11 mouse cellular contexts compared by ENCODE assay signal in genomic region chr11:98360866-98361521, GRCm38 (mm10). TPM values are rescaled to one million over a fixed set of nuclear protein-coding genes. Genes with fewer than 3 reads are reported as not detected.
DNase-seq lines count a peak whose midpoint lies in the region; ATAC-seq lines count a peak whose summit lies in the region.
"Had no signal": no experiment of that assay in that cellular context is flagged by ENCODE, and none has a peak within 500 bp of the region (broad histone marks: within the 10 kb centered on the region; RNA-seq: fewer than 3 reads in every experiment).

No protein-coding gene starts in this region.

- peak overlapping the region; percentile 35; the same call in 1 of the 2 replicates for H3K27ac ChIP-seq in heart, embryonic 15.5 days
- H3K27ac ChIP-seq in hindbrain, embryonic 14.5 days = peak overlapping the region; percentile 64
- peak overlapping the region; percentile 4 for H3K27ac ChIP-seq in midbrain, embryonic 15.5 days
- H3K27ac ChIP-seq: embryonic facial prominence, embryonic 15.5 days; limb, embryonic 12.5 days had no signal

- 68% methylated on average over 9 of the region's 9 CpGs for WGBS in heart, embryonic 15.5 days
- WGBS in hindbrain, embryonic 14.5 days = 13% methylated on average over 9 of the region's 9 CpGs
- 29% methylated on average over 9 of the region's 9 CpGs for WGBS in midbrain, embryonic 15.5 days

- H3K4me2 ChIP-seq in heart, embryonic 15.5 days = 0 out of 2 replicates have a peak overlapping the region, but pooled peaks have one; percentile 13
- peak overlapping the region; percentile 16; the same call in 1 of the 2 replicates for H3K4me2 ChIP-seq in hindbrain, embryonic 14.5 days (replicated peaks)
- H3K4me2 ChIP-seq in midbrain, embryonic 15.5 days = no peak overlapping the region
- H3K4me2 ChIP-seq: embryonic facial prominence, embryonic 15.5 days; limb, embryonic 12.5 days had no signal

- H3K9ac ChIP-seq in heart, embryonic 15.5 days = no peak overlapping the region
- peak overlapping the region; percentile 24; the same call in 1 of the 2 replicates for H3K9ac ChIP-seq in hindbrain, embryonic 14.5 days
- no peak overlapping the region for H3K9ac ChIP-seq in midbrain, embryonic 15.5 days
- H3K9ac ChIP-seq: embryonic facial prominence, embryonic 15.5 days; limb, embryonic 12.5 days had no signal

- no peak for DNase-seq in heart, adult 9 months (ENCODE audit: low spot score in 2 of 2)
- no peak for DNase-seq in hindbrain, embryonic 14.5 days (ENCODE audit: low spot score)
- DNase-seq in T-cell, adult 2 months (ENCODE audit: low spot score) = no peak
- DNase-seq in gastrocnemius, postnatal 36 days = no peak
- DNase-seq in left cerebral cortex, adult 9 months (ENCODE audit: low spot score in 2 of 2) = no peak

- H3K27me3 ChIP-seq in heart, embryonic 15.5 days = no peaks in the 10 kb centered on the region
- no peaks in the 10 kb centered on the region for H3K27me3 ChIP-seq in hindbrain, embryonic 14.5 days (ENCODE audit: control insufficient read depth, insufficient read depth, low read length)
- H3K27me3 ChIP-seq in midbrain, embryonic 15.5 days (replicated peaks) = peaks cover 7% of the 10 kb centered on the region; the same call in 1 of the 2 replicates
- H3K27me3 ChIP-seq: embryonic facial prominence, embryonic 15.5 days; limb, embryonic 12.5 days had no signal

- ATAC-seq in heart, embryonic 15.5 days (replicated peaks; ENCODE audit: insufficient number of reproducible peaks, insufficient read depth, low FRiP score, low read depth) = no peak
- peak; percentile 40 for ATAC-seq in common myeloid progenitor, adult 5-6 weeks (replicated peaks; ENCODE audit: low read depth, poor library complexity, severe bottlenecking)
- ATAC-seq in hindbrain, embryonic 14.5 days (ENCODE audit: low FRiP score) = 0 out of 2 replicates have a peak, but pooled peaks have one; percentile 11
- no peak for ATAC-seq in midbrain, embryonic 15.5 days (replicated peaks)

- no peaks in the 10 kb centered on the region for H3K36me3 ChIP-seq in heart, embryonic 15.5 days
- H3K36me3 ChIP-seq in hindbrain, embryonic 14.5 days (replicated peaks; ENCODE audit: control insufficient read depth, insufficient read depth) = no peaks in the 10 kb centered on the region
- no peaks in the 10 kb centered on the region for H3K36me3 ChIP-seq in midbrain, embryonic 15.5 days (replicated peaks)
- H3K36me3 ChIP-seq: embryonic facial prominence, embryonic 15.5 days had no signal

- H3K9me3 ChIP-seq in heart, embryonic 15.5 days (replicated peaks) = no peaks in the 10 kb centered on the region
- H3K9me3 ChIP-seq in hindbrain, embryonic 14.5 days (ENCODE audit: control insufficient read depth, low read length) = no peaks in the 10 kb centered on the region
- no peaks in the 10 kb centered on the region for H3K9me3 ChIP-seq in midbrain, embryonic 15.5 days
- H3K9me3 ChIP-seq: embryonic facial prominence, embryonic 15.5 days; limb, embryonic 12.5 days had no signal

- H3K4me1 ChIP-seq in heart, embryonic 15.5 days (replicated peaks) = peaks cover 59% of the 10 kb centered on the region
- H3K4me1 ChIP-seq in hindbrain, embryonic 14.5 days (replicated peaks; ENCODE audit: control insufficient read depth, insufficient read depth, low read length) = peaks cover 30% of the 10 kb centered on the region
- peaks cover 42% of the 10 kb centered on the region for H3K4me1 ChIP-seq in midbrain, embryonic 15.5 days

- intact Hi-C loops in gastrocnemius, postnatal 36 days (cut with DNase I) = no loop called here

- H3K4me3 ChIP-seq in heart, embryonic 15.5 days = no peak overlapping the region
- H3K4me3 ChIP-seq in hindbrain, embryonic 14.5 days (replicated peaks; ENCODE audit: low read length) = no peak overlapping the region
- H3K4me3 ChIP-seq in midbrain, embryonic 15.5 days = no peak overlapping the region
- H3K4me3 ChIP-seq: embryonic facial prominence, embryonic 15.5 days; limb, embryonic 12.5 days had no signal

RNA-seq across cellular contexts. Expression of gene Stard3, which starts 2.8 kb away (rescaled TPM):
- 33.9 and 40.5 TPM in 2 replicates for polyA plus RNA-seq in heart, embryonic 15.5 days (2015; fragmentation: Nextera tagmentation; extraction: Ambion mirVana)
- total RNA-seq in common myeloid progenitor, adult 5-6 weeks (2017) = 10.2 and 14.2 TPM in 2 replicates
- 33.9 and 36.8 TPM in 2 replicates for polyA plus RNA-seq in hindbrain, embryonic 14.5 days (2014; fragmentation: Nextera tagmentation; extraction: Ambion mirVana)
- 38.2 and 44.6 TPM in 2 replicates for polyA plus RNA-seq in midbrain, embryonic 15.5 days (2015; fragmentation: Nextera tagmentation; extraction: Ambion mirVana)
- total RNA-seq in gastrocnemius, postnatal 36 days (2021) = 10 to 100 TPM; 10.3 to 14.7 TPM

RNA-seq across cellular contexts. Expression of gene Ppp1r1b, which starts 12.8 kb away (rescaled TPM):
- 60.9 and 62.5 TPM in 2 replicates for polyA plus RNA-seq in heart, embryonic 15.5 days (2015; fragmentation: Nextera tagmentation; extraction: Ambion mirVana)
- not detected in 2 replicates for total RNA-seq in common myeloid progenitor, adult 5-6 weeks (2017)
- 3.0 and 3.3 TPM in 2 replicates for polyA plus RNA-seq in hindbrain, embryonic 14.5 days (2014; fragmentation: Nextera tagmentation; extraction: Ambion mirVana)
- polyA plus RNA-seq in midbrain, embryonic 15.5 days (2015; fragmentation: Nextera tagmentation; extraction: Ambion mirVana) = 2.0 and 4.0 TPM in 2 replicates
- total RNA-seq in gastrocnemius, postnatal 36 days (2021) = not detected

RNA-seq across cellular contexts. Expression of gene Tcap, which starts 22.6 kb away (rescaled TPM):
- polyA plus RNA-seq in heart, embryonic 15.5 days (2015; fragmentation: Nextera tagmentation; extraction: Ambion mirVana) = 154 and 158 TPM in 2 replicates
- total RNA-seq in common myeloid progenitor, adult 5-6 weeks (2017) = not detected in 2 replicates
- not detected in 2 replicates for polyA plus RNA-seq in hindbrain, embryonic 14.5 days (2014; fragmentation: Nextera tagmentation; extraction: Ambion mirVana)
- polyA plus RNA-seq in midbrain, embryonic 15.5 days (2015; fragmentation: Nextera tagmentation; extraction: Ambion mirVana) = 0.43 TPM in 1 of 2 replicates, not detected in the other
- total RNA-seq in gastrocnemius, postnatal 36 days (2021) = 1,000 to 10,000 TPM; 3,291 to 4,304 TPM
- total RNA-seq: MEL had no signal

RNA-seq across cellular contexts. Expression of gene Pnmt, which starts 25.3 kb away (rescaled TPM):
- polyA plus RNA-seq in heart, embryonic 15.5 days (2015; fragmentation: Nextera tagmentation; extraction: Ambion mirVana) = 0.52 and 0.57 TPM in 2 replicates
- not detected in 2 replicates for total RNA-seq in common myeloid progenitor, adult 5-6 weeks (2017)
- polyA plus RNA-seq in hindbrain, embryonic 14.5 days (2014; fragmentation: Nextera tagmentation; extraction: Ambion mirVana) = 3.0 and 3.4 TPM in 2 replicates
- polyA plus RNA-seq in midbrain, embryonic 15.5 days (2015; fragmentation: Nextera tagmentation; extraction: Ambion mirVana) = 1.2 and 1.3 TPM in 2 replicates
- total RNA-seq in gastrocnemius, postnatal 36 days (2021) = 1 to 10 TPM in 1 of 2 experiments, under 1 TPM in 1; 0.89 to 2.1 TPM
- total RNA-seq: MEL had no signal

RNA-seq across cellular contexts. Expression of gene Neurod2, which starts 31.5 kb away (rescaled TPM):
- polyA plus RNA-seq in heart, embryonic 15.5 days (2015; fragmentation: Nextera tagmentation; extraction: Ambion mirVana) = 0.04 TPM in 1 of 2 replicates, not detected in the other
- total RNA-seq in common myeloid progenitor, adult 5-6 weeks (2017) = not detected in 2 replicates
- 21.7 and 25.5 TPM in 2 replicates for polyA plus RNA-seq in hindbrain, embryonic 14.5 days (2014; fragmentation: Nextera tagmentation; extraction: Ambion mirVana)
- 6.5 and 9.0 TPM in 2 replicates for polyA plus RNA-seq in midbrain, embryonic 15.5 days (2015; fragmentation: Nextera tagmentation; extraction: Ambion mirVana)
- not detected for total RNA-seq in gastrocnemius, postnatal 36 days (2021)
- total RNA-seq: MEL had no signal

Comparison
In these comparisons a context has a peak if more than half of its experiments do, and no peak if none do; other contexts are left out.
1. ATAC-seq: peak in common myeloid progenitor, adult 5-6 weeks (single experiment) and hindbrain, embryonic 14.5 days (single experiment); none in heart, embryonic 15.5 days (single experiment) and midbrain, embryonic 15.5 days (single experiment).
2. H3K27ac ChIP-seq: peak in every context shown above with its lines; median percentile 64 in hindbrain, embryonic 14.5 days; 35 in heart, embryonic 15.5 days; 4 in midbrain, embryonic 15.5 days.
3. RNA of gene Ppp1r1b, which starts 12.8 kb away (polyA plus RNA-seq): 60.9 to 62.5 TPM in heart, embryonic 15.5 days; 3.0 to 3.3 TPM in hindbrain, embryonic 14.5 days and 2.0 to 4.0 TPM in midbrain, embryonic 15.5 days; every median in the first group is over 10 times any median in the second.
4. RNA of gene Tcap, which starts 22.6 kb away (polyA plus RNA-seq): 154 to 158 TPM in heart, embryonic 15.5 days; 0.43 TPM in midbrain, embryonic 15.5 days and not detected in hindbrain, embryonic 14.5 days; every median in the first group is over 100 times any median in the second.